Mouse (Mus musculus): ENCODE measurements around the gene Psmc2.

Gene Psmc2

GRCm38 (mm10) chr5:21785053-21785452, at the start of gene Psmc2, which contains the start of gene Dnajc2:
Gene Psmc2, plus strand, starts transcription at chr5:21785283.
Gene Dnajc2, minus strand, starts transcription at chr5:21785251.
- in situ Hi-C loops (cut with MboI; ENCODE audit: low sequenced_read_pairs): no loop called here

DNA sequence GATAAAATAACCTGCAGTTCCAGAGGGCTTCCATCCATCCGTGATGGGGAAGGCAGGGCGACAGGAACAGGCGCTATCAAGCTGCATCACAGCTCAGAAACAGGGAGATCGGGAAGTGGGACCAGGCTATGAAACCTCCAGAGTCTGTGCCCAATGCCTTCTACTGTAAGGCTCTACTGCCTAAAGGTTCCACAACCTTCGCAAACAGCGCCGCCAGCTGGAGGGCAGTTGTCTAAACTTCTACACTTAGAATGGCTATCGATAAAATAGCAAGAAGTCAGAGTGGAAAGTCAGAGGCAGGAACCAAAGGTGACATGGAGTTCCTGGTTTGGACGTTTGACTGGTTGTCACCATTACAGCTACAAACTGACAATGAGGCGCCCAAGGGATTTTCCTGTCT, 49.5 kb upstream of the Psmc2 start:
- in situ Hi-C loops (cut with MboI; ENCODE audit: low sequenced_read_pairs): loop anchor here (5.0 kb wide), 1 partner anchor 83 kb away; no protein-coding TSS in a partner anchor

GRCm38 (mm10) chr5:21736046-21736445, 49.0 kb upstream of the Psmc2 start:
- in situ Hi-C loops (cut with MboI; ENCODE audit: low sequenced_read_pairs): loop anchor here (5.0 kb wide), 1 partner anchor 84 kb away; no protein-coding TSS in a partner anchor

GRCm38 (mm10) chr5:21736956-21737585, 48.0 kb upstream of the Psmc2 start, which contains the start of gene Pmpcb:
Gene Pmpcb, plus strand, starts transcription at chr5:21737141.
- in situ Hi-C loops (cut with MboI; ENCODE audit: low sequenced_read_pairs): loop anchor here (5.0 kb wide), 1 partner anchor 85 kb away; no protein-coding TSS in a partner anchor

GRCm38 (mm10) chr5:21737620-21738019, 47.5 kb upstream of the Psmc2 start:
- in situ Hi-C loops (cut with MboI; ENCODE audit: low sequenced_read_pairs): loop anchor here (5.0 kb wide), 1 partner anchor 85 kb away; no protein-coding TSS in a partner anchor

DNA sequence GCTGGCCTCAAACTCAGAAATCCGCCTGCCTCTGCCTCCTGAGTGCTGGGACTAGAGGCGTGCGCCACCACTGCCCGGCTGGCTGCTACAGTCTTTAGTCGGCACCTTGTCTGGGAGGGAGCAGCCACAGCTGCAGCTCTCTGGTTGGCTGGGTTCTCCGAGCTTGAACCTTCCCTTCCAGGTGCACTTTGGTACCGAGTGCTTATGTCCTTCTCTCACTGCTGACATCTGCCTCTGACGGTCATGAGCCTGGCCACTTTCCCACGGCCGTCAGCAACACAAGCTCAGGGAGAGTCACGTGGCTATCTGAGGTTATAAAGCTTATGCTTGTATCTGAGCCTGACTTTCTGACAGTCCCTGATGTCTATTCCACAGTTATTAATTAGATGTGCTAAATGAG, 46.0 kb upstream of the Psmc2 start:
- in situ Hi-C loops (cut with MboI; ENCODE audit: low sequenced_read_pairs): loop anchor here (5.0 kb wide), 1 partner anchor 87 kb away; no protein-coding TSS in a partner anchor

- in situ Hi-C loops (cut with MboI; ENCODE audit: low sequenced_read_pairs): loop anchor here (5.0 kb wide), 1 partner anchor 88 kb away; no protein-coding TSS in a partner anchor
Observed at GRCm38 (mm10) chr5:21739881-21740280, 45.2 kb upstream of the Psmc2 start.

- in situ Hi-C loops (cut with MboI; ENCODE audit: low sequenced_read_pairs): no loop called here
Observed at GRCm38 (mm10) chr5:21743606-21744005, 41.5 kb upstream of the Psmc2 start.

DNA sequence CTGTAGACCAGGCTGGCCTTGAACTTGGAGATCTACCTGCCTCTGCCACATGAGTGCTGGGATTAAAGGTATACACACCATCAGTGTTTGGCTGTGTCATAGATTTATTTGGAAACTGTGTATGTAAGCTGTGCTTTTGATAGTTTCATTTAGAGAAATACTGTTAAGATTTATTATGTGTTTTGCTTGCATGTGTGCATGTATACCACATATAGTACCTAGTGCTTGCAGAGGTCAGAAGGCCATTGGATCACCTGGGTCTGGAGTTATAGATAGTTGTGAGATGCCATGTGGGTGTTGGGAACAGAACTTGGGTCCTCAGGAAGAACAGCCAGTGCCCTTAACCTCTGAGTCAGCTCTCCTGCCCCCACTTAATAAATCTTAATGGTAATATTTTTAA, 40.4 kb upstream of the Psmc2 start:
- in situ Hi-C loops (cut with MboI; ENCODE audit: low sequenced_read_pairs): no loop called here

DNA sequence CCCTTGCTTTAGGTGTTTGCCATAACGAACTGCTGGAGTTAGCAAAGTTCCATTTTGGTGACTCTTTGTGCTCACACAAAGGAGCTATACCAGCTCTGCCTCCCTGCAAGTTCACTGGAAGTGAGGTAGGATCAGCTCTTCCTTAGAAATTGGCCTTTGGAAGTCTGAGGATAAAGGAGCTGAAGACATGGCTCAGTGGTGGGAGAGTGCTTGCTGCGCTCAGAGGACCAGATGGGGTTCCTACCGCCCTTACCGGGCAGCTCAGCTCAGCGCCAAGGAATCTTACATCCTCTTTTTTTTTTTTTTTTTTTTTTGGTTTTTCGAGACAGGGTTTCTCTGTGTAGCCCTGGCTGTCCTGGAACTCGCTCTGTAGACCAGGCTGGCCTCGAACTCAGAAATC, 39.1 kb upstream of the Psmc2 start:
- in situ Hi-C loops (cut with MboI; ENCODE audit: low sequenced_read_pairs): no loop called here

DNA sequence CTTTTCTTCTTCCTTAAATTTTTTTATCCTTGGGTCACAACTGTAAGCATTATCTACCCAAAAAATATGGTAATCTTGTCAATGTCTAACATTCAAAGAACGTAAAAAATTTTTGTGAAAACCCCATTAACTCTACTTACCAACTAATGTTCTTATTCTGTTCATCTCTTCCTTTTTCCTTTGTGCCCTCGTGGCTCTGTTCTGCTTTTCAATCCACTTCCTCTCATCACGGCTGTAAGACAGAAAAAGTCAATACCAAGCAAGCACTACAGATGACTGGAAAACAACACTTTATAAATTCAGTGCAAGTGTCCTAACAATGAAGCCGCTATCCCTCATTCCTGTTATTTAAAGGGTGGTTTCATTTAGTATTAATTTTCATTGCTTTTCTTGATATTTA, 16.6 kb upstream of the Psmc2 start:
- in situ Hi-C loops (cut with MboI; ENCODE audit: low sequenced_read_pairs): no loop called here

DNA sequence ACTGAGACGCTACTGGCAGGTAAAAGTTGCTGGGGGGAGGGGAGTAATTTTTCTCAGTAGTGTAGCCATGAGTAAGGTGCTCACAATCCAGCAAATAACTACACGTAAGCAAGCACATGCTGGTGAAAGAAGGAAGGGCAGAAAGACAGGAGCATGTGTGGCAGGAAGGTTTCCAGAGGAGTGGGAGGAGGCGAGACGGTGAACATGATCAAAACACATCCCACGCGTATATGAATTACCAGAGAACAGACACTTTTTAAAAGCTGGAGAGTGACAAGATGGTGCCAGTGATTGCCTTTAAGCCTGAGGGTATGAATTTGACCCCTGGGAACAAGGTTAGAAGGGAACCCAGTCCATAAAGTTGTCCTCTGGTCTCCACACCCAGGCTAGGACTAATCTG, 15.2 kb upstream of the Psmc2 start:
- in situ Hi-C loops (cut with MboI; ENCODE audit: low sequenced_read_pairs): no loop called here

DNA sequence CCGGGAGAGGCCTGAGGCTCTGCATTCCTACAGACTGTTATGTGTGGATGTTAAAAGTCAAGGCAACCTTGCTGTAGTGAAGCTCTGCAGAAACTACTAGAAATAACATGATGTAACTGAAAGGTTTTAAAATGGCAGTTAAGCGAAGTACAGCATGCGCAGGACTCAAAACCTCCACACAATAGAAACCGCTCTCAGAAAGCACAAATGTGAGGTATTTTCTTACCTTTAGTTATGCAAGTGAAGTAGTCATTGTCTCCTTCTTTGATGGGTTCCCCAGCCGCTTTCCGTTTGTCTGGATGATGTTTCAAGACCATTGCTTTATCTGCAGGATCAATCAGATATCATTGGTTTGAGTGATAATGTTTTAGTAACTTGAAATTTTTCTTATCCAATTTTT, 8.6 kb upstream of the Psmc2 start:
- in situ Hi-C loops (cut with MboI; ENCODE audit: low sequenced_read_pairs): no loop called here

DNA sequence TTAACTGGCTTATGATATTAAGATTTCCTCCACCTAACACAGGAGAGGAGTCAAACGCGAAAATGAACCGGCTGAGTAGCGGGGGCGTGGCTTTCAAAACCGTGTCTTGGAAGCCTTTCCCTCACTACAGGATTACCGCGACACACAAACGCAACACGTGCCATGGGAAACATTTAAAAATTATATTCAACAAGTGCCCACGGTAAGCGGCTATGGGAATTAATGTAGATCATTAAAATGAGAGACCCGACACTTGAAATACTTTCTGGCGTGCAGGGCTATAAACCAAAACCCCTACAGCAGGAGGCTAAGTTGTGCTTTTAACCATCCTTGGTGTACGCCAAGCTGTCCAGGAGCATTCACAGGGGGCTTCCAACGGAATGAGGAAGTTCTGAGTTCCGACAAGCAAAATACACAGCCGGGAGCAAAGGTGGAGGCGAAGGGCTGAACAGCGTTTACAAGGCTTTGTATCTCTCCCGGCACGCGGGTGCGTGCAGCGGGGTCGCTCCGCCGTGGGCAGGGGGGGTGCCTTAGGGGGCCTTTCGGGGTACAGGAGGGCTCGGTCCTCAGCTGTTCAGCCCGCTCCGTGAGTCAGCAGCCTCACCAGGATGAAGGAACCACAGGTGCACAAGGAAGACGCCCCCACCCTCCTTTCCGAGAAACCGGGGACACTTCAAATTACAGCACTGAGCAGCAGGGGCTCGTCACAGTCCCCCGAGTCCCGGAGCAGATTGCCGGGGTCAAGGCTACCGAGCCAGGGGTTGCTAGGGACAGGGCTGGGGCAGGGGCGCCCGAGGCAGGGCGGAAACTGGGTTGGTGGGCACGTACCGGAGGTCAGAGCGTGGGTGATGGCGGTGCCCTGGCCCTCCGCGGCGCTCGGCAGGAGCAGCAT, 676 bp upstream of the Psmc2 start:
- in situ Hi-C loops (cut with MboI; ENCODE audit: low sequenced_read_pairs): no loop called here

DNA sequence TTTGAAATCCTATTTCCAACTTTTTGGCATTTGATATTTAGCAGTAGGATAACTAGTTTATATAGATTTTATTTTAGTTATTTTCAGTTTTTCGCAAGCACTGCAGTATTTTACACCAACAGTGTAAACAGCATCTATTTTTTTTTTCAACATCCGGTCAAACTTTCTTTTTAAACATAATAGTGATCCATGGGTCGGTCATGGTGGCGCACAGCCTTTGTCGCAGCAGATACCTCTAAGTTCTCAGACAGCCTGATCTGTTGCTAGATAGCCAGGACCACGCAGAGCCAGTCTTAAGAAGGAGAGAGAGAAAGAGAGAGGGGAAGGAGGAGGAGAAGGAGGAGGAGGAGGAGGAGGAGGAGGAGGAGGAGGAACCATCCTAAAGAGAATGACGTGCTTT, 693 bp downstream of the Psmc2 start:
- in situ Hi-C loops (cut with MboI; ENCODE audit: low sequenced_read_pairs): no loop called here

DNA sequence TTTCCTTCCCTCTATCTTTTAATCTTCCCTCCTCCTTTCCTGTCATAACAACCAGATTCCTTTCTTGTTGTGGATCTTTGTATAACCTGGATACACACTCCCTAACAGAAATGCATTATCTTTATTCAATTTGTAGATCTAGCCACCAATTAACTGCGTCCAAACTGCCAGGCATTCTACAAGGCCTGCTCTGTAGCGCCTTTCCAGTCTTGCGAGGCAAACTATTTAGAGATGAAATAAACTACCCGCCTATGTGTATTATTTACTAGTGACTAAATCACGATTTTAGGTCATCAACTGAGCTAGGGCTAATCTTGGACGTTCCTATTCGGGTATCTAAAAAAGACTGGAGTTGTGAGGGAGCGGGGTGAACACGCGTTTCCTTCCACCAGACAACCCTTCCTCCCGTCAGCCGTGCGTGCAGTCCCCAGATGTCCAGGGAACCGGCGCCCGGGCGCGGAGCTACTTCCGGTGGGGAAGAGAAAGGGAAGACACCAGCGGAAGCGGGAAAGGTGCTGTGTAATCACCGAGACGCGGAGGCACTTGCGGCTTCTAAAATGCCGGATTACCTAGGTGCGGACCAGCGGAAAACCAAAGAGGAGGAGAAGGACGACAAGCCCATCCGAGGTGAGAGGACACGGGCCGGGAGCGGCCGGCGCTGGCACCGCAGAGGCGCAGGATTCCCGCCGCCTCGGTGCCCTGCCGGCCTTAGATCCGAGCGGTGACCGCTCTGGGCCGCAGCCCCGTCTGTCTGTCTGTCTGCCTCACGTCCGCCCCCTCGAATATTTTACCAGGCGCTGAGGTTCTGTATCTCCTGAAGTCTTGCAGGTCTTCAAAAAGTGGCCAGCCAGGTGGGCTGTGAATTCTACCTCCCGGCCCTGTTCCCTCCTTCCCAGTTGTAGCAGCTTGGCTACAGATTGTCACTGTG, 1.4 kb downstream of the Psmc2 start:
- in situ Hi-C loops (cut with MboI; ENCODE audit: low sequenced_read_pairs): no loop called here

- in situ Hi-C loops (cut with MboI; ENCODE audit: low sequenced_read_pairs): no loop called here
Observed at GRCm38 (mm10) chr5:21787186-21788105, 2.4 kb downstream of the Psmc2 start.

- in situ Hi-C loops (cut with MboI; ENCODE audit: low sequenced_read_pairs): no loop called here
Observed at GRCm38 (mm10) chr5:21789061-21789460, 4.0 kb downstream of the Psmc2 start.

GRCm38 (mm10) chr5:21792166-21792565, 7.1 kb downstream of the Psmc2 start:
- in situ Hi-C loops (cut with MboI; ENCODE audit: low sequenced_read_pairs): no loop called here

DNA sequence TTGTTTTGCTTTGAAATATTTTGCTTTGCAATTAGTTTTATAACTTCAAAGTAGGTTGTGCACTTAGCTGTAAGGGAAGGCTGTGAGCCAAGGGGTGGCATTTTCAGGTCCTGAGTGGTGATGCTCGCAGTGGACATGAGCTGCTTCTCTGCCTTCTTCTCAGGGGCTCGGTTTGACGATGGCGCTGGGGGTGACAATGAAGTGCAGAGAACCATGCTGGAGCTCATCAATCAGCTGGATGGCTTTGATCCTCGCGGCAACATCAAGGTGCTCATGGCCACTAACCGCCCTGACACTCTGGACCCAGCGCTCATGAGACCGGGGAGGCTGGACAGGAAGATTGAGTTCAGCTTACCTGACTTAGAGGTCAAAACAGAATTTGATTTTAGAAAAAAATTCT, 17.8 kb downstream of the Psmc2 start:
- in situ Hi-C loops (cut with MboI; ENCODE audit: low sequenced_read_pairs): no loop called here

Data from CH12F3 (cell line).